Mouse (Mus musculus) spleen, adult 18-20 months (tissue): ENCODE results near the gene Fxr2.
"Not testable (repeated sequence)": the region's sequence is repeated elsewhere in the genome, so short reads cannot be mapped to it uniquely, and the experiment has no call there.

Source experiments
- DNase-seq, 2 experiments: peaks; one replicate each; pipeline ENCODE4 v3.0.0; 2022; ENCODE audit warnings: mixed read lengths in 2 of 2

Fxr2 gene

DNA sequence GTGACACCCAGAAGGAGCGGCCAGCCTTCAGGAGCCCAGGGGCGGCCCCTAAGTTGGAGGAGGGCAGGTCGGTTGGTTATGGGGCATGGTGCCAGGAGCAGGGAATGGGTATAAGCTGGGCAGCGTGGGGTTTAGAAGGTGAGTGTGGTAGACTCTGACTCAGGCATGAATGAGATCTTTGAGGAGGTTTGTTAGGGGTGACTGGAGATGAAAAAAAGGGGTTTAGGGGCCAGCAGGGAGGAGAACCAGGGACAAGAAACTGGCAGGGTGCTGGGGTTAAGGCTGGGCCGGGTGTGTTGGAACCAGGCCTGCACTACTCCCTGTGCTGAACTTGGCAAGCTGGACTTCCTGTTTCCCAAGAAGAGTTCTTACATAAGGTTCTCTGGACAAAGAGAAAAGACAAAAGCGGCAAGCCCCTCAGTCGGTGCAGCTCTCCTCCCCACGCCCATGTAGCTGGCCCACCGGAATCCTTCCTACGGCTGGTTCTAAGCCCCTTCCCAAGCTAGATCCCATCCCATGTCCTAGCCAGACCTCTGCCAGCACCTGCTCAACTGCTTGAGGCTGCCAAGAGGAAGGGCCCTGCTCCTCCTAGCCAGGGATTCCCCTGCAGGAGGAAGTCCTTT, 52.8 kb downstream of the Fxr2 start, which contains the start of gene Tnfsf13:
Gene Tnfsf13 (minus strand): TSS at position 259 of the 623 bp plus-strand sequence.
- no peak for DNase-seq

DNA sequence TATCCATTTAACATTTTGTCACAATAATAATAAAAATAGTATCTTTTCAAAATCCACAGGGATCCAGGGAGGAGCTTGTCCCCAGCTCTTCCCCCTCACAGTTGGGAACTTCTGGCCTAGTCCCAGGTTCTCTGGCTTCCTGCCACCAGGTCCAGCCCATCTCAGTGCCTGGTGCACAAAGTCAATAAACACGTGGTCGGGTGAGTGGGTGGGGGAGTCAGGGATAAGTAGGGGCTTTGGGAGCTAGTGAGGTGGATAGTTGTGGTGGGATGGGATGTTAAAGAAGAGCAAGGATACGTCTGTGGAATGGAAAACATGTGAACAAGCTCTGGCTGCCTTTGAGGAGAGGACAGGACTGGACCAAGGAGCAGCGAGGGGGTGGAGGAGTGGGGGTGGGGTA, 53.6 kb downstream of the Fxr2 start:
- DNase-seq = no peak

DNA sequence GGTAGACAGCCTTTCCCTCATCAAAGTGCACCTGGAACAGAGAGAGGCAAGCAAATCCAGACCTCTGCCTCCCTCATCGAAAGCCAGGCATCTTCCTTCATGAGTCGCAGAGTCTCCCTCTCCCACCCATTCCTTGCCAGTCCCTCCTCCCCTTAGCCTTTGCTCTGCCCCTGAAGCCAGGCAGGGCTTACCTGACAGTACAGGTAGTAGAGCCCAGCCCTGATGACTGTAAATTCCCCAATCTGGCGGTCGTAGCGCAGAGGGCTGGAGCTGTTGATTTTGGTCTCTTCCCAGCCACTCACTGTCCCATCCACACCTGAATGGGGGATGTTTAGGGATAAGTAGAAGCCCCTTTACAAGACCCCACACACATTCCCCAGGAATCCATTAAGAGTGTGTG, 54.3 kb downstream of the Fxr2 start:
- DNase-seq = no peak

DNA sequence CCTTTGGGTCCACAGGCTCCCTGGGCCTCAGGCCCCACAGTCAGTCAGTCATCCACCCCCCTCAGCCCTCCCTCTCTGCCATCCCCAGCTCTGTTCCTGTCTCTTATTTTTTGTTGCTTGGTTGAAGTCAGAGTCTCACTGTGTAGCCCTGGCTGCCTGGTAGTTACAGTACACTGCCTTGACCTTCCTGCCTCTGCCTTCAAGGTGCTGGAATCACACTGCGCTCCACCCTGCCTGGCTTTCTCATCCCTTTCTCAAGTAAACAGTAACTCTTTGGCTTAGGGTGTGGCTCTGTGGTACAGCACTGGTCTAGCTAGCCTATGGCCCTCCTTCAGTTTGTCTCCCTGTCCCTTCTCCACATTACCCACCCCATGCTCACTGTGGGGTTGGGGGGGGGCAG, 57.1 kb downstream of the Fxr2 start:
- DNase-seq = no peak

DNA sequence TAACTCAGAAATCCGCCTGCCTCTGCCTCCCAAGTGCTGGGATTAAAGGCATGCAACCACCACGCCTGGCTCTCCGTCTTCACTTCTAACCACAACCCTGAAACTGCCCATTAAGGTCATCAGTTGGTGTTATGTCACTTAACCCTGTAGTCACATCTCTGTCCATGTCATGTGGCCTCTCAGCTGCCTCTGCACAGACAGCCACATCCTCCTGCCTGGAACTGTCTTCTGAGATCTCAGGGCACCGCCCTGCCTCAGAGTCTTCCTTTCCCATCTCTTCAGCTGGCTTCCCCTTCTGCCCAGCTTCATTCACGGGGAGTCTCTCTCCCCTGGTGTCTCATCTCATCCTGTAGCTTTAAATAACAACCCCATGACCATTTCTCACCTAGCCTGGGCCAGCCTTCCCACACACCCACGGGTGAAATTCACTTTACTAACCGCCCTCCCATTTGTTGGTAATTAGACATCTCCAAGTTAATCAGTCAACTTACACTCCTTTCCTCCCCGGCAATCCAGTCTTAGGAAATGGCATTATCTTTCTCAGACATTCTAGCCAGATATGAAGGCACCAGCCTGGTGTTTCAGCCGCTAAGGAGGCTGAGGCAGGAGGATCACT, 59.5 kb downstream of the Fxr2 start:
- DNase-seq = no peak

DNA sequence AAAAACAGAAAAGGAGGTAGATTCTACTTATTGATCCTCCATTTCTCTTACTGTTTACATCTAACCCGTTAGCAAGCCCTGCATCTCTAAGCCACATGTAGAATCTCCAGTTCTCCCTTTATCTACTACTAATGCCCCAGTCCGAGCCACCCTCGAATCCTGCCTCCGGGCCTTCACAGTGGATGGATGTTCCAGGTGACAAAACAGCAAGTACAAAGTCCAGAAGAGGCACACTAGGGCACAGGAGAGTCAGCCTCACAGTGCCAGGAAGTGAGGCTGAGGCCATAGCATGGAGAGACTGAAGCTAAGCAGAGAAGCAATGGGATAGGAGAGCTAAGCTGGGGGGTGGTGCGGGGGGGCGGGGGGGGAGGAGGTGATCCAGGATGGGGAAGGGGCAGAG, 60.1 kb downstream of the Fxr2 start:
- DNase-seq = no peak

DNA sequence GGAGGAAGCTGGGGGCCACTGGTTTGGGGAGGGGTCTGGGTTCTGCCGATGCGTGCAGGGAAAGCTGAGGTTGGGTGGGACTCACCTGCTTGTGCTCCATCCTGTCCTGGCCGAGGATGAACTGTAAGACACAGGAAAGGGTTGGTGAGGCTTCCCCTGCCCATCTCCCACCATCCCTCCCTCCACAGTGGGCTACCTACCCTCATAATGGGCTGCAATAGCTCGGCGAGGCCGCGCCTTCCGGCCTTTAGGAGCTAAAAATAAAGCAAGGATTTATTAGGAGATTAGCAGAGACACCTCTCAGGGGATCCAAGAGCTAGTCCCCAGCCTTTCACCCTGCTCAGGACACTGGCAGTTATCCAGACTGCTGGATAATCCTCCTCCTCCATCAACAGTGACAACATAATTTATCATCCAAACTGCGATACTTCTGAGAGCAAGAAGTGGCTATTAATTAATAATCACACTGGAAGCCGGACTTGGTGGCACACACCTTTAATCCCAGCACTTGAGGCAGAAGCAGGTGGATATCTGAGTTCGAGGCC, 60.7 kb downstream of the Fxr2 start:
- DNase-seq = no peak

DNA sequence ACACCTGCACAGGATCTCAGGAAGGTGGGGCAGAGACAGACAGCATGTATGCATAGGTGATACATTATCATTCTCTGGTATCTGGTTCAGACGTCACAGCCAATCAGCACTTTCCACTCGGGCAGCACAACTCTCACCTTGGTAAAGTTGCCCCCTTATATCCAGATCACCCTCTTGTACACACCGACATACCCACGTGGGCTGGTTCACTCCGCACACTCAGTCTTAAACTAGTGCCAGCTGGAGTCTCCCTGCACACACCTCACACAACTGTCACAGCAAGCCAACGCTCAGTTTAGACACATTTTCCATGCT, 62.2 kb downstream of the Fxr2 start:
- DNase-seq = no peak

DNA sequence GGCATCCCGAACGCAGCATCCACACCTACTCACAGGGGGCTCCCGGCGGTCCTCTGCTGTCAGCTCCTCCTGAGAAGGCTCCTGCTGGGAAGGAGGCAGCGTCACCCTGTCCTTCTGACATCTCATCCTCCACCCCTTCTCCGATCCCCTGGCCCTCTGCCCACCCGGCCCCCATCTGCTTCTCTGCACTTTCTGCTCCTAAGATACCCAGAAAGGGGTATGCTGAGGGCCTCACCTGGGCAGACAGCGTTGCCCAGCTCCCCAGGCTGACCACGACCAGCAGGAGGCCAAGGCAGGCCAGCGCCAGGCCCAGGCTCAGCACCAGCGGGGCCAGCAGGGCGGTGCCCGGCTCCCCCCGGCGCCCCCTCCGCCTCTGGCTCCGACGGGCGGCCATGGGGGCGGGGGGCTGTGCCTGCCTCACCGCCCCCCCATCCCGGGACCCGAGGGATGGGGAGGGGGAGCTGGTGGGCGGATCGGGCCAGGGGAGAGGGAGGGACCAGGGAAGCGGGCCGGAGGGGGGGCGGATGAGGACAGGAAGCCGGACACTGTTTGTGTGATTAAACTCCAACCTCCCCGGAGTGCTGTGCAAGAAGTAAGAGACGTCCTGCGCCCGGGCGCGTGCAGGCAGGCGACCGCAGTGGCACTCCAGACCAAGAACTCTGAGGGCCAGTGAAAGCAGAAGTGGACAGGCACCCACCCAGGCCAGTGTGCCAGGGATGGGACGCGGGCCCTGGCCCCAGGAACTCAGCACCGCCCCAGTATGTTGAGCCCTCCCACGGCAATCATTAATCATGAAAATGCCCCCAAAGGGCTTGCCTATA, 62.8 kb downstream of the Fxr2 start, which contains the start of the genes Tnfsf12 and Tnfsfm13:
Gene Tnfsf12 (minus strand): TSS at position 489 of the 821 bp plus-strand sequence.
Gene Tnfsfm13 (minus strand): TSS at position 738 of the 821 bp plus-strand sequence.
- peak; percentile 29 to 38 for DNase-seq

DNA sequence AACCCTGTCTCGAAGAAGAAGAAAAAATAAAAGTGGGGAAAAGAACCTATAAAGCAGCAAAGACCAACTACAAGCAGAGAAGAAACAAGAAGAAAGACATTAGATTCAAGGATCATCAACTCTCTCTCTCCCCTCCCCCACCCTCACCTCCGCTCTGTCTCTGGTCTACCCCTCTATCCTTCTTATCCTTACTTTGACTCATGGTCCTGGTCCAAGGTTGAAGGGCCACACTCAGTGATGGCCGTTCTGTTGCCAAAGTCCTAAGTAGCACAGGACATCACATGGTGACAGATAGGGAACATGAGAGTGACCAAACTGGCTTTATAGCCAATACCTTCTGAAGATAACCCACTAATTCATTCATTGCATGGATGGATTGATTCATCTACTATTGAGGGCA, 64.6 kb downstream of the Fxr2 start:
- DNase-seq = no peak

DNA sequence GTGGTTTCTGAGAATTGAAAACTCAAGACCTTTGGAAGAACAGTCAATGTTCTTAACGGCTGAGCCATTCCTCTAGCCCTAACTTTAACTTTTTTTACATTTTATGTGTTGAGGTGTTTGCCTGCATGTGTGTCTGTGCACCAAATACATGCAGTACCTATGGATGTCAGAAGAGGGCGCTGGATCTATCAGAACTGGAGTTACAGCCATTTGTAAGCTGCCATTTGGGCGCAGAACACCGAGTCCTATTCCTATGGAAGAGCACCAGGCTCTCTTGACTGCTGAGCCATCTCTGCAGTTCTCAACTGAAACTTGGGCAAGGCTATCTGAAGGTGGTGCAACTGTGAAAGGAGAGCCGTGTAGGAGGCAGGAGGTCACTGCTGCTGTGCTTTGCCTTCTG, 65.8 kb downstream of the Fxr2 start:
- no peak for DNase-seq

DNA sequence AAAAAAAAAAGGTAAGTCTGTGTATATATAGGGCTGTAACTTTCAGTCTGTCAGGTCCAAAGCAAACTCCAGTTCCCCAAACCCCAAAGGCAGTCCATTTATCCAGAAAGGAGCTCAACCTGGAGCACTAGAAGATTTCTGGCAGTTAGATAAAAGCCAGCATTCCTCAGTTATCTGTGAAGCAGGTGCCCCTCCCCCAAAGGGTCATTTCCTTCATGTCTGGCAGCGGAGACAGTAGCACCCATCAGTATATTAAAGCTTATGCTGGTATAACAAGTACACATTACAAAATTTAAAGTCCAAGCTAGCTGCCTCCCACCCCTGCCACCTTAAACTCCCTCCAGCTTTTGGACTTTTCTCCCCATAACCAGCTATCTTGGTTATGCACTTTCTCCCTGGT, 66.8 kb downstream of the Fxr2 start:
- no peak for DNase-seq

DNA sequence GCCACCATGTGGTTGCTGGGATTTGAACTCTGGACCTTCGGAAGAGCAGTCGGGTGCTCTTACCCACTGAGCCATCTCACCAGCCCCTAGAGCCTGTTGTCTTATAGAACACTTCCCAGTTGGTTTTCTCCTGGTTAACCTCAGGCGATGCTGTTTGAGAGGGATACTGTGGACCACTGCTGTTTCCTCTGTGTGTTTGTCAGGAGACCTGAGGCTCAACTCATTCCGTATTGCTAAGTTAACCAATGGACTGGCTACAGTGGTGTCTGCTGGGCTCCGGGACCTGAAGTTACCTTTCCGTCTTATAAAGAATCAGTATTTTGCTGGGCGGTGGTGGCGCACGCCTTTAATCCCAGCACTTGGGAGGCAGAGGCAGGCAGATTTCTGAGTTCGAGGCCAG, 70.1 kb downstream of the Fxr2 start:
- DNase-seq = not testable (repeated sequence)
